Mouse (Mus musculus) midbrain, embryonic 16.5 days (tissue): ENCODE measurements around the gene Cenpf. TPM values are rescaled to one million over a fixed set of nuclear protein-coding genes. Genes with fewer than 3 reads are reported as not detected.

ENCODE experiments used
- ATAC-seq: fragments of 200-750 bp; cut with Nextera tagmentation; 2 replicates; pipeline ENCODE4 v1.8.0; 2017; ENCODE audit warnings: moderate TSS enrichment
- H3K27ac ChIP-seq: fragments of 300-500 bp; sonication (generic); 2 replicates; pipeline ENCODE4 v1.5.1; 2014; ENCODE audit warnings: mild to moderate bottlenecking, low read length, mixed read lengths
- H3K27me3 ChIP-seq: fragments of 300-500 bp; sonication (generic); 2 replicates; pipeline ENCODE4 v1.6.1; 2014; ENCODE audit warnings: low read depth, low read length, mixed read lengths; ENCODE audit not compliant: control insufficient read depth, insufficient read depth
- H3K36me3 ChIP-seq: fragments of 300-500 bp; sonication (generic); 2 replicates; pipeline ENCODE4 v1.6.1; 2014; ENCODE audit warnings: mild to moderate bottlenecking, low read length, moderate library complexity, mixed read lengths; ENCODE audit not compliant: control insufficient read depth, insufficient read depth
- H3K4me1 ChIP-seq: fragments of 300-500 bp; sonication (generic); 2 replicates; pipeline ENCODE4 v1.6.1; 2014; ENCODE audit warnings: mild to moderate bottlenecking, low read length, mixed read lengths; ENCODE audit not compliant: control insufficient read depth, insufficient read depth
- H3K4me2 ChIP-seq: fragments of 300-500 bp; sonication (generic); 2 replicates; pipeline ENCODE4 v1.6.1; 2014; ENCODE audit warnings: mild to moderate bottlenecking, low read length, mixed read lengths
- H3K4me3 ChIP-seq: fragments of 300-500 bp; sonication (generic); 2 replicates; pipeline ENCODE4 v1.5.1; 2014; ENCODE audit warnings: low read depth, mild to moderate bottlenecking, low read length, moderate library complexity, mixed read lengths
- H3K9ac ChIP-seq: fragments of 300-500 bp; sonication (generic); 2 replicates; pipeline ENCODE4 v1.6.1; 2014; ENCODE audit warnings: low read depth, low read length, mixed read lengths
- H3K9me3 ChIP-seq: fragments of 300-500 bp; sonication (generic); replicated peaks from 2 replicates; pipeline ENCODE4 v1.6.1; 2014; ENCODE audit warnings: mild to moderate bottlenecking, low read length, mixed read lengths; ENCODE audit not compliant: control insufficient read depth, poor library complexity, severe bottlenecking
- WGBS: fragments of 180-500 bp; shearing (Covaris S2); extraction: QIAGEN DNeasy Blood & Tissue Kit; methylation state at CpG from one replicate; pipeline ENCODE4 v1.1.7; 2014; 5-methylcytosine and 5-hydroxymethylcytosine counted together
- polyA plus RNA-seq: library from polyadenylated mRNA; unstranded; fragments of >200 nt; fragmentation: Nextera tagmentation; extraction: Ambion mirVana; gene quantifications from 2 replicates; pipeline ENCODE4 v1.2.1, GENCODE M21; 2015

The Cenpf gene
- polyA plus RNA-seq, 1 experiment from 2014 or later = 10.1 TPM

DNA sequence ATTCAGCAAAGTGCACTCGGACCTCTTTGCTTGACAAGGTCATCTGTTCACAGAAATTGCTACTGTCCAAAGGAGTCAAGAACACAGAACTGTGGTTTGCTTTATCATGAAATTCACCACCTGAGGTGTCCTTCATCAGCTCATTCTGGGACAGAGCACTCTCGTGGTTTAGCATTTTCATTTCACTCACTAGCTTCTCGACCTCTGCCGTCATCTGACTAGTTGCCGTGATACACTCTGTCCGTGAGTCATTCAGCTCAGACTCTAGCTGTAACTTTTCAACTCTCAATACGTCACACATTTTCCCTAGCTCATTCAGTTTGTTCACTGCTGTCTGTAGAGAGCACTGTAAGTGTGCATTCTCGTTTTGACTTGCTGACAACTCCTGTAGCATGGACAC lies 30.5 kb downstream of the Cenpf start:
- Histone ChIP-seq H3K4me3 (no peak overlapping the region), H3K9ac (no peak overlapping the region), H3K27me3 (no peaks in the 10 kb centered on the region), H3K4me1 (no peaks in the 10 kb centered on the region), H3K9me3 (no peaks in the 10 kb centered on the region), H3K27ac (no peak overlapping the region), H3K4me2 (no peak overlapping the region), H3K36me3 (no peaks in the 10 kb centered on the region)
- 90% methylated on average over 8 of the region's 8 CpGs for WGBS
- ATAC-seq = no peak

DNA sequence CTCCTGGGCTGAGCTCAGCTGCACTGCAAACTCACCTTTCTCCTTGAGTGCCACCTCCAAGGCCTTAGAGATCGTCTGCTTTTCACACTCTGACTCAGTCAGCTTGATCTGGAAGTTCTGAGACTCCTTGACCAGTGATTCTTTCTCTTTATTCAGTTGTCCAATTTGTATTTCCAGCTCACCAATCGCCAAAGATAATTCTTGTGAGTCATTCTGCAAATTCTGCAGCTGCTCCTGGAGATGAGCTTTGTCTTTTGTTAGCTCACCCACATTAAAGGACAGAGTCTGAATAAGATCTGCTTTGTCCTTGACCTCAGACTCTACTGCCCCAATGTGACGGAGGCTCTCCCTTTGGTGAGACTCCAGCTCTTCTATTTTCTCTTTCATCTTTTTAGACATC lies 34.1 kb downstream of the Cenpf start:
- 84% methylated on average over 3 of the region's 3 CpGs for WGBS
- H3K36me3 ChIP-seq = no peaks in the 10 kb centered on the region
- no peak overlapping the region for H3K27ac ChIP-seq
- no peaks in the 10 kb centered on the region for H3K4me1 ChIP-seq
- no peaks in the 10 kb centered on the region for H3K27me3 ChIP-seq
- no peak overlapping the region for H3K4me3 ChIP-seq
- ATAC-seq = no peak
- no peak overlapping the region for H3K4me2 ChIP-seq
- no peak overlapping the region for H3K9ac ChIP-seq
- no peaks in the 10 kb centered on the region for H3K9me3 ChIP-seq

DNA sequence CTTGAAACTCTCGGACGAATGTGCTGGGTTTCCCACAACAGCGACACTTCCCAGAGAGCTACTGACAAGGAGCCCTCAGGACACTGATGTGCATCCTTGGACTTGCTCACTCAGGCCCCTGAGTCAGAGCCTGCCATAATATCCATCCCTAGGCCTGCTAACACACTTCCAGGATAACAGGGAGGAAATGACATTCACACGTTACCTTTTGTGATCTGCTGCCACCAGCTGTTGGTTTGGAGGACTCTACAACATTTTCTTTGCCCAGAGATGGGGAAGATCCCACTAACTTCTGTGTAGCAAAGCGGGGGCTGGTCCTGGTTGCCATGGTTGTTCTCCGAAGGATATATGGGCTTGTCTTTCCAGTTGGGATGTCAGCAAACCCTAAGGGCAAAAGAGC lies 41.3 kb downstream of the Cenpf start:
- Histone ChIP-seq H3K4me3 (no peak overlapping the region), H3K9ac (no peak overlapping the region), H3K4me2 (no peak overlapping the region), H3K36me3 (no peaks in the 10 kb centered on the region), H3K27me3 (no peaks in the 10 kb centered on the region), H3K4me1 (peaks cover 12% of the 10 kb centered on the region), H3K27ac (no peak overlapping the region), H3K9me3 (no peaks in the 10 kb centered on the region)
- WGBS = 81% methylated on average over 6 of the region's 6 CpGs
- ATAC-seq = no peak

DNA sequence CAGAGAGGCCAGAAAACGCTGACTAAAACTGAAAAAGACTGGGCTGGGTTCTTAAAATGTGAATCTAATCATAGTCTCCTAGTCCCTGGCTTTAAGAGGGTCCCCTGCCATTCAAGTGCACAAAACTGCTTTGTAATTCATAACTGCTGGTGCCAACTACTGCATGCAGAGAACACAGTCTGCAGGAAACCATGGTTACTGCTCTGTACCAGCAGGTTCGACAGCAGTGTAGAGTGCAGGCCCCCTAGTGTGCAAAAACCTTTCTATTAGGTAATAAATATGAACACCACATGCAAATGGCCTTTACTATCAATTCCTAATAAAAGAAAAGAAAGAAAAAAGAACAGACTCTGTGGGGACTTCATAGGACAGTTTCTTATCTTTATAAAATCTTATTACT lies 42.5 kb downstream of the Cenpf start:
- Histone ChIP-seq H3K4me3 (no peak overlapping the region), H3K9ac (no peak overlapping the region), H3K27me3 (no peaks in the 10 kb centered on the region), H3K9me3 (no peaks in the 10 kb centered on the region), H3K36me3 (no peaks in the 10 kb centered on the region), H3K27ac (peak overlapping the region; percentile 63), H3K4me2 (no peak overlapping the region), H3K4me1 (peaks cover 12% of the 10 kb centered on the region)
- 13% methylated on average over 2 of the region's 2 CpGs for WGBS
- peak; percentile 98 for ATAC-seq

DNA sequence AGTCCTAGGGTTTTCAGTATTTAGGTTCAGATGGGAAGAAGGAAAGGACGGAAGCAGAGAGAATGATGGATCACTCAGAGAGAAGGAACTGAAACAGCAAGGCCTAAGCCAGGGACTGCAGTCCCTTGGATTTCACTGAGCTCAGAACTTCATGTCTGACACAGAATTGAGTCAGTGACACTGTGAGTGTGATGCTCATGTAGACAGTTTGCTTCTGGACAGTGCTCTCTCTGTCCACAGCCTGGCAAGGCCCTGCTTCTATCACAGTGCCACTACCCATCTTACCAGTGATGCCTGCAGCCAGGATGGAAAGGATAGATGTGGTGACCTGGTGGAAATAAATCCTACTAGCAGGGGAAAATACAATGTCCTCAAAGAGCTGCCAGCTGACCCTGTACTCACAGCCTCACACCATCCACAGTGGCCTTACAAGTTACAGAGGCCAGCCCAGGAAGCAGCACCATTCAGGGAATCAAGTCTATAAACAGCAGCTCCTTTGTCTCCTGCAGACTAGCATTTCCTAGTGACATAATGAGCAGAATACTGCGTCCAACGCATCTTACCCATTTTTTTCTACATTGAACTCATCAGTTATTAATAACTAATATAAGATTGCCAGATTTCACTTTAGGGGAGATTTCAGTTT lies 43.1 kb downstream of the Cenpf start:
- Histone ChIP-seq H3K27ac (peak overlapping the region; percentile 63), H3K9me3 (no peaks in the 10 kb centered on the region), H3K4me2 (no peak overlapping the region), H3K4me3 (no peak overlapping the region), H3K4me1 (peaks cover 12% of the 10 kb centered on the region), H3K36me3 (no peaks in the 10 kb centered on the region), H3K27me3 (no peaks in the 10 kb centered on the region), H3K9ac (peak overlapping the region; percentile 1; the same call in 1 of the 2 replicates)
- ATAC-seq = peak; percentile 87
- WGBS = 57% methylated on average over 3 of the region's 3 CpGs

DNA sequence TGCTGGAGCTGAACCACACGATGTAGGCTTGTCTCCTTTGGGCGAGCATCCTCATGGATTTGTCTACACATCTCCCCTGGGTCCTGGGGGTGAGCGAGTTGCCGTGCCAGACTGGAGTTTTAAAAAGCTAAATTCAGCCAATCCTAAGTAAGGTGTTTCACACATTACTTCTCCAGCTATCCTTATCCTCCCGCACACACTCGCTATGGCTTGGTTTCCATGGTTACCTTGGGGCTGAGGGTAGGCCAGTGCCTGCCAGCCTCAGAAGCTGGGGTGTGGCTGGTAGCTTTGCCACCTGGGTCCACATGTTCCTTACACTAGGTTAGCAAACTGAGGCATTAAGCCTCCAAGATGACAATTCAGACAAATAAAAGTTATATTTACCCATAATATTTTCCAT lies 48.3 kb downstream of the Cenpf start:
- 77% methylated on average over 6 of the region's 6 CpGs for WGBS
- Histone ChIP-seq H3K27me3 (no peaks in the 10 kb centered on the region), H3K36me3 (no peaks in the 10 kb centered on the region), H3K9ac (no peak overlapping the region), H3K27ac (no peak overlapping the region), H3K9me3 (no peaks in the 10 kb centered on the region), H3K4me2 (no peak overlapping the region), H3K4me3 (no peak overlapping the region), H3K4me1 (peaks cover 3% of the 10 kb centered on the region; the same call in 1 of the 2 replicates)
- no peak for ATAC-seq

DNA sequence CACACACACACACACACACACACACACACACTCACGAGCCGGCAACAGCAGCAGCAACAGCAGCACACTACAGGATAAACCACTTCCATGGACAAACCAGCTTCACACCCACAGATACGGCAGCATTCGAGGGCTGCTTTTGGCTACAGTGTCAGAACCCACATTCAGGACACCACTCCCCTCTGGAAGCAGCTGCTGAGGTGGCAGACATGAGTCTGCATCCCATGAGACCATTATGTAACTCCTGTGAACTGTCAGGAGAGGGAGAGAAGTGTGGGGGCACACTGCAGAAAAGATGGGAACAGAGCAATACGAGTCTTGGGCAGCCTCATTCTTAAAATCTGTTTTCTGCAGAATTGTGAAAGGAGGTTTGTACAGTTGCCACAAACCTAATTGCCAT lies 54.1 kb downstream of the Cenpf start:
- ATAC-seq = no peak
- no peak overlapping the region for H3K9ac ChIP-seq
- H3K36me3 ChIP-seq = no peaks in the 10 kb centered on the region
- no peaks in the 10 kb centered on the region for H3K4me1 ChIP-seq
- WGBS = 80% methylated on average over 5 of the region's 5 CpGs
- H3K27me3 ChIP-seq = no peaks in the 10 kb centered on the region
- no peak overlapping the region for H3K27ac ChIP-seq
- no peaks in the 10 kb centered on the region for H3K9me3 ChIP-seq
- H3K4me3 ChIP-seq = no peak overlapping the region
- no peak overlapping the region for H3K4me2 ChIP-seq

DNA sequence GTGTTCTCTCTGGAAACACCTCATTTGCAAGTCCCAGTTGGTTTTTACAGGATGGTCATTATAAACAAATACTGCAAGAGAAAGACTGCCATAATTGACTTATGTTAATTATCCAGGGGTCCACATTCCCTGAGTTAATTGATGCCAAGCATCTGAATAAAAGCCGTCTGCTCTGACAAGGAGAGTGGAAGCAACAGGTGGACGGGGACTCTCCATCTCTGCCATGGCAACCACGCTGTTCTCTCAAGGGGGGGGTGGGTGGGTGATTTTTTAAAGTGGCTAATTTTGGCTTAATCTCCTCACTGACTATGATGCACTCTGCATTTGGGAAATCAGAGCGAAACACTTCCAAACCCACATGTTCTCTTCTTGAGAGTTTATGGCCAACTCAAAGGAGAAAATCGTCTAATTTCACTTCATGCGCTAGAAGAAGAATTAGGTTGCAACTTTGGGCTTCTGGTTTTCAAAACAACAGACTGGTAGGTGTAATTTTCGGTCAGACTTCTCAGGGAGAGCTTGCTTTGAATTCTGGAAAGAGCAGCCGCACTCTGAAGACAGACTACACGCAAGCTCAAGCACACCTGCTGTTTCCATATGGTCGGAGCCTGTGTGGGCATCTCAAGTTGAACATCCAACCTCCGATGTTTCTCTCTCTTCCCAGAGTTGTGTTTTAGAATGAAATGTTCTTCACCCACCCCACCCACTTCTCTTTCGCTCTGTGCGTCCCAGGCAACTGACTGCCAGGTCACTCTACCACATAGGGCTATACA lies 55.8 kb downstream of the Cenpf start:
- Histone ChIP-seq H3K9me3 (no peaks in the 10 kb centered on the region), H3K27me3 (no peaks in the 10 kb centered on the region), H3K9ac (no peak overlapping the region), H3K36me3 (no peaks in the 10 kb centered on the region), H3K27ac (no peak overlapping the region), H3K4me3 (no peak overlapping the region), H3K4me1 (no peaks in the 10 kb centered on the region), H3K4me2 (no peak overlapping the region)
- ATAC-seq = no peak
- WGBS = 74% methylated on average over 13 of the region's 13 CpGs

DNA sequence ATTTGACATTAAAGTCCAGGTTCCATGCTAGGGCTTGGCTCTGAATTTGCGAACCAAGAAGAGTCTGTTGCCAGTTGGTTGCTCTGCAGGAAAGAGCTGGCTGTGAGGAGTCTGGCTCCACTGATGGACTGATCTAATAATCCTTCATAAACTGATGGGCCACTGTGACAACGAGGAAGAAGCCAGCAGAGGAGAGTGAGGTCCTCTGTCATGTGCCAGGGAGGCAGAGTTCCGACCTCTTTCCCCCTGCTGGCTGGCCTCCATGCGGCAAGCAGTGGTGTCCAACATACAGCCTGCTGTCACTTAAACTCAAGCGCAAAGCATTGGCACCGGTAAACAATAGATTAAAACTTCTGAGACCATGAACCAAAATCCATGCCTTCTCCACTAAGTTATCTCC lies 57.9 kb downstream of the Cenpf start:
- Histone ChIP-seq H3K27ac (no peak overlapping the region), H3K9ac (no peak overlapping the region), H3K36me3 (no peaks in the 10 kb centered on the region), H3K4me1 (no peaks in the 10 kb centered on the region), H3K4me2 (no peak overlapping the region), H3K27me3 (no peaks in the 10 kb centered on the region), H3K4me3 (no peak overlapping the region), H3K9me3 (no peaks in the 10 kb centered on the region)
- no peak for ATAC-seq
- WGBS = 87% methylated on average over 6 of the region's 6 CpGs
